Mouse (Mus musculus) testis, adult 2 months (tissue): ENCODE results near the gene Lpxn.

Experiments used
- CTCF ChIP-seq: fragments of 200-500 bp; IDR thresholded peaks from 2 replicates; pipeline ENCODE4 v1.5.1; 2012; ENCODE audit warnings: low read depth, mild to moderate bottlenecking, inconsistent platforms, low read length, moderate library complexity; ENCODE audit not compliant: control insufficient read depth, insufficient read depth, insufficient replicate concordance
- POLR2A ChIP-seq: fragments of 200-500 bp; IDR thresholded peaks from 2 replicates; pipeline ENCODE4 v1.6.1; 2012; ENCODE audit warnings: low read depth, mild to moderate bottlenecking, inconsistent platforms, low read length, moderate library complexity; ENCODE audit not compliant: control insufficient read depth

DNA sequence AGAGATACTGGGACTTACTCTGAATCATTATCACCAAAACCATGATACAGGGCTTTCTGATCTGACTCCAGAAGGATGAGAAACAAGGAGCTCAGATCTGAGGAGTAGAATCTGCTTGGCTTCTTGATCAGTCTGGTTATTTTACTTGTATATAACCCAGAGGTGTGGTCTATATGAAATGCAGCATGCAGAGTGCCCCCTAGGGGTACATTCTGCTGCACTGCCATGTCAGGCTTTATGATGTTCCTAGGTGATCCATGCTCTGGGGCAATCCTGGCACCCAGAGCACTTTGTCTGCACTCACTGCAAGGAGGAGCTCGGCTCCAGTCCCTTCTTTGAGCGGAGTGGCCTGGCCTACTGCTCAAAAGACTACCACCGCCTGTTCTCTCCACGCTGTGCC, 28.6 kb downstream of the Lpxn start:
- no peak for TF ChIP-seq CTCF
- TF ChIP-seq POLR2A: no peak
